Mouse (Mus musculus): ENCODE measurements at regions not wholly inside any gene's neighbourhood (a gene's known extent, or its start where the extent isn't known, plus 50 kb on each side); places are given as distances from the start of the nearest gene placed in this dataset.

- TF ChIP-seq CTCF (conservative IDR thresholded peaks at IDR 0.05; ENCODE audit: low read length) (no peak), POU5F1 (IDR thresholded peaks at IDR 0.05; ENCODE audit: borderline replicate concordance, low read length) (no peak)
Measured at GRCm38 (mm10) chr7:70799031-70799766, 432.7 kb upstream of the Nr2f2 start.

All from E14TG2a.4 (cell line).